Mouse (Mus musculus): Measurements from ENCODE around the gene Cnih1.

DNA sequence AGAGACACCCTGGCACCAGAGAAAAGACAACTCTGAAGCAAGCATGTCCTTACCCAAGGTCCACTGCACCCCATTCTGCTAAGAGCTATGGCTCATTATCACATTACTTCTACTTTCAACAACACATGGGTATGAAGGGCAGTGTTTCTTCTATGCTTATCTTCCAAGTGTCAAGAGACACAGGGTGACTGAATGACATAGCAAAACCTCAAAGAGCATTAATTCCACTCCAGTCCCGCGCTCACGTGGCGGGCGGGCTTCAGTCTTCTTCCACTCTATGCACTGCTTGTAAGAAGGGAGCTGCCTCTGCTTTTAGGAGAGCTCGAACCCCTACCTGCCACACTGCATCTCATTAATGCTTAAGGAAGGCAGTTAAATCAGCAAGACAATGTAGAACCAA is 27.4 kb upstream of the Cnih1 start:
- TF ChIP-seq POLR2A (IDR thresholded peaks at IDR 0.05; ENCODE audit: low read depth, low read length): no peak
- no peak for TF ChIP-seq CTCF (IDR thresholded peaks at IDR 0.05; ENCODE audit: extremely low read depth, insufficient read length, insufficient replicate concordance, low read depth, low read length)

All from small intestine, adult 2 months (tissue).